Mouse (Mus musculus) spleen, adult 18-20 months (tissue): Measurements from ENCODE around the gene Fez1.
A peak's percentile ranks its signal among the peaks of the same experiment; 100 is the strongest.

ENCODE experiments used
- DNase-seq, 2 experiments: peaks; one replicate each; pipeline ENCODE4 v3.0.0; 2022; ENCODE audit warnings: mixed read lengths in 2 of 2

The Fez1 gene

DNA sequence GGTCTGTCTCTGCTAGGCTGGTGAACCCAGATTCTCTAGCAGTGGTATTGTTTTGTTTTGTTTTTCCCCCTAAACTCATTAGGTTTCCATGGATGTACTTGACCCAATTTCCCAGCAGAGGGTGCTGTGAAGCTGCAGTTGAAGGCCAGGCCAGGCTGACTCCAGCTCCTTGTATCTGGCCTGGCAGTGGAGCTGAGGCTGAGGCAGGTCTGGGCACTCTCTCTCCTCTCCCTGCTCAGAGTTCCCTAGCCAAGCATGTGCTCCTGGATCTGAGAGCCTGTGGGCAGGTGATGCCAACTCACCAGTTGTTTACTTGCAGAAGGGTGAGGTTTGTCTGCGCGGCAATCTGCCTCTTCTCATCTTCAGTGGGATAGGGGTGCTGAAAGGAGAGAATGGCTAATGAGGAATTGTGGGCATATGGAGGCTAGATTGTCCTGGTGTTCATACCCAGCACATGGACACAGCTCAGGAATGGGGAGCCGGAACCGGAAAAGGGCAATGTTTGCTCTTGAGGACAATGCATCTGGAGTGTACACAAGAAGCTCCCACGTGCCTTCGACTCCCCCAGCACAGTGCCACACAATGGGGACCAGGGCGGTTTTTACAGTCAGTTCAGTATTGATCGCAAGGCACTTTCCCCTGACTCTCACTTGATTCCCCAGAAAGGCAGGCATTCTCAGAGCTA, 73.5 kb downstream of the Fez1 start:
- no peak for DNase-seq

DNA sequence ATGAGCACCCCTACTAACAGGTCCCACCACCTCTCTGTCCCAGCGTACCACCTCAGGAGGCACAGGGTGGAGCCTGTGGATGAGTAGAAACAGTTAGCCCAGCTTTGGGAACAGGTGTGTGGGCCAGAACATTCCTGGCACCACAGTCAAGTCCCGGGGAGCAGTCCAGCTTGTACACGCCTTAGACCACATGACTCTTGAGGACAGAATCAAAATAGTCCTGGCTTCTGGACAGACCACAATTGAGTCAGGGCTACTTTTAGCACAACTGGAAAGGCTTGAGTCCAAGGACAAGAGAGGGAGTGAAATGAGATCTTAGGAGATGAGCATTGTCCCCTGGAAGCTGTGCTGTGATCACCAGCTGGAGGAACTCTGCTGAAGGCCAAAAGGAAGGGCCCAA, 76.9 kb downstream of the Fez1 start:
- DNase-seq: no peak

- no peak for DNase-seq
These were observed 78.8 kb downstream of the Fez1 start for GRCm38 (mm10) chr9:36900464-36900863.

DNA sequence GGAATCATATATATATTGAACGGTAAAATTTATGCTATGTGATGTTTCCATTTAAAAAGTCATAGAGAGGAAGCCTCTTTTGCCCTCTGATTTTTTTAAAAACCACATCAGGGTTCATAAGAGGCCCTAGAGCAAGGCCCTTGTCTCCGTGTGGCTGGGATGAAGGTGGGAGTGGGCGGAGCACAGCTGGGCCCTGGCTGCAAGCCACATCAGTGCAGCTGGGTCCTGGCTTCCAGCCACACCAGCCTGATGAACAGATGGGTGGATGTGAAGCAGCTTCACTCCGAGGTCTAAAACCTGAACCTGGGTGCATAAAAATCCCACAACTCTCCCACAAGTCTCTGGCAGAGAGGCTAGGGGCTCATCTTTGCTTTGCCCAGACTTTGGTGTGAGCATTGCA, 83.8 kb downstream of the Fez1 start:
- no peak for DNase-seq

DNA sequence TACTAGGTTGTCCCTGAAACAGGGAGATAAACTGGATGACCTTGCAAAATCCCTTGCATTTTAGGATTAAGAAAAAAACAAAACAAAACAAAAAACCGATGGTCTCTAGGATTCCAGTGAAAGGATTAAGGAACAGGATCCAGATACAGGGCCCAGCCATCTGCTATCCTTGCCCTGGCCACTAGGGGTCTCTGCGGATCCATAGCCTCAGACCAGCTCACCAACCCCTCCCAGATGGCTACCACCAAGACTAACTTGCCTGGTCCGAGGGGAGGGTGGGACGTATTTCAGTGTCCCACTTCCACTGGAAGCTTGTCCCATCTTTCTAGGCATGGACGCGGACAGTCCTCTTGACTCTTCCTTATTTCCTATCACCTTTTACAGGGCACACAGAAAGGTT, 94.7 kb downstream of the Fez1 start:
- peak in 1 of 2 experiments; percentile 53 for DNase-seq

GRCm38 (mm10) chr9:36916915-36917314, 95.3 kb downstream of the Fez1 start:
- no peak for DNase-seq

DNA sequence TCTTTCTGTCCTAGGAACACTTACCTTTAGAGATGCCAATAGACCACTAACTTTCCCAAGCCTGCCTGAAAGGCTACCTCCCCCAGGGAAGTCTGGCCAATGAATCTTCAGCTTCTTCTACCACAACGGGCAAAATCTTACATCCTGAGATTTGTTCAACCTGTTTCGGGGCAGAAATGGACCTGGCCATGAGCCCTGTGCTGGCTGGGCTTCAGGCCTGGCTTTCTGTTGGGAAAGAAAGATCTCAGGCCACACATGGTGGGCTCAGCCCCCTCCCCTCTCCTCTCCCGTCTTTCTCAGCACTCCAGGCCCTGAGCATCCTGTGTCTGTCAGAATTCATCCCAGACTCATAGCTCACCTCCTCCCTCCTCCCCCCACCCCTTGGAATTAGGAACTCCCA, 96.9 kb downstream of the Fez1 start:
- DNase-seq: no peak

DNA sequence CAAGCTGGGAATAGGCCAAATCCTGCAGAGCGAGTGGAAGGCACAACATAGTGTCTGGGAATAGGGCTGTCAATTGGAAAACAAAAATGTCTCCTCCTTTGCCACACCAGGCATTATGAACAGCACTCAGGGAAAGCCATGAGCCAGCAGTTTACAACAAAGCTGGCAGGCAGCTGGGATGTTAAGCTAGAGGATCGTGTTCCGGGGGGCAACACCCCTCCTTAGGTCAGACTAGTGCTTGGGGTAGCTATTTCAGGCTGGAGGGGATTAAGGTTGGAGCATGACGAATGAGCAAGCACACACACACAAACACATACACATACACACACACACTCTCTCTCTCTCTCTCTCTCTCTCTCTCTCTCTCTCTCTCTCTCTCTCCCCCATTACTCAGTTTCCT, 97.8 kb downstream of the Fez1 start:
- DNase-seq: no peak

GRCm38 (mm10) chr9:36921718-36922415, 100.2 kb downstream of the Fez1 start:
- DNase-seq: no peak

- DNase-seq: no peak
These were observed 102.1 kb downstream of the Fez1 start for GRCm38 (mm10) chr9:36923753-36924152.
